Mouse (Mus musculus) left cerebral cortex, postnatal 10 days (tissue): ENCODE measurements around the gene Usp11. TPM values are rescaled to one million over a fixed set of nuclear protein-coding genes. Genes with fewer than 3 reads are reported as not detected.
A peak's percentile ranks its signal among the peaks of the same experiment; 100 is the strongest.
"Not testable (repeated sequence)": the region's sequence is repeated elsewhere in the genome, so short reads cannot be mapped to it uniquely, and the experiment has no call there.

Experiments used
- DNase-seq, 2 experiments: peaks; one replicate each; pipeline ENCODE4 v3.0.0; 2021 to 2022; ENCODE audit warnings: low spot score in 2 of 2, mixed read lengths in 1 of 2; ENCODE audit errors: extremely low spot score in 1 of 2
- intact Hi-C: fragments of 180-260 bp; cut with DNase I; formaldehyde crosslinking; loops from one replicate; pipeline ENCODE4 v1.15.1; 2025
- total RNA-seq, 2 experiments: library from RNA; stranded (reverse); gene quantifications; 2 replicates each; pipeline ENCODE4 v1.2.3; 2021

Usp11 gene
- 10 to 100 TPM; 78.0 to 80.0 TPM for total RNA-seq

- DNase-seq: peak; percentile 42 to 64
- intact Hi-C loops: no loop called here
Measured at GRCm38 (mm10) chrX:20703741-20704290, at the start of gene Usp11. Usp11 (plus strand) TSS chrX:20703906.

GRCm38 (mm10) chrX:20657593-20657992 is 46.1 kb upstream of the Usp11 start:
- intact Hi-C loops: no loop called here

GRCm38 (mm10) chrX:20658026-20658652 is 45.6 kb upstream of the Usp11 start, which contains the start of gene Uba1:
Uba1 (plus strand) TSS chrX:20658326.
- intact Hi-C loops: no loop called here
- peak; percentile 79 to 87 for DNase-seq

More at GRCm38 (mm10) chrX:20657593-20657992, 46.1 kb upstream of the Usp11 start:
- no peak for DNase-seq

GRCm38 (mm10) chrX:20658891-20659406 is 44.8 kb upstream of the Usp11 start:
- intact Hi-C loops: no loop called here
- DNase-seq: no peak

- intact Hi-C loops: loop anchor here (5.0 to 10.0 kb wide), 2 partner anchors 132 to 155 kb away; partner anchors contain the start of gene Araf
- peak in 1 of 2 experiments; percentile 10 for DNase-seq
Measured at GRCm38 (mm10) chrX:20662317-20662715, 41.4 kb upstream of the Usp11 start.

GRCm38 (mm10) chrX:20662716-20663443 is 40.8 kb upstream of the Usp11 start:
- intact Hi-C loops: loop anchor here (5.0 to 10.0 kb wide), 2 partner anchors 132 to 154 kb away; partner anchors contain the start of gene Araf
- peak; percentile 83 to 90 for DNase-seq

GRCm38 (mm10) chrX:20663444-20663790 is 40.3 kb upstream of the Usp11 start:
- intact Hi-C loops: loop anchor here (5.0 to 10.0 kb wide), 2 partner anchors 131 to 154 kb away; partner anchors contain the start of gene Araf
- no peak for DNase-seq

- DNase-seq: peak; percentile 86 to 90
- intact Hi-C loops: no loop called here
Measured at GRCm38 (mm10) chrX:20687519-20688067, 16.1 kb upstream of the Usp11 start, which contains the start of gene Cdk16. Cdk16 (plus strand) TSS chrX:20687954.

- intact Hi-C loops: no loop called here
- peak; percentile 66 to 88 for DNase-seq
Measured at GRCm38 (mm10) chrX:20688068-20688547, 15.6 kb upstream of the Usp11 start.

- intact Hi-C loops: no loop called here
- peak; percentile 23 to 83 for DNase-seq
Measured at GRCm38 (mm10) chrX:20688615-20689014, 15.1 kb upstream of the Usp11 start.

- DNase-seq: no peak
- intact Hi-C loops: no loop called here
Measured at GRCm38 (mm10) chrX:20691566-20691965, 12.1 kb upstream of the Usp11 start.

GRCm38 (mm10) chrX:20692616-20693015 is 11.1 kb upstream of the Usp11 start:
- intact Hi-C loops: no loop called here
- no peak for DNase-seq

- DNase-seq: no peak
Measured at GRCm38 (mm10) chrX:20695842-20696241, 7.9 kb upstream of the Usp11 start.

GRCm38 (mm10) chrX:20704295-20705082 is 783 bp downstream of the Usp11 start:
- DNase-seq: peak; percentile 69 to 88
- intact Hi-C loops: no loop called here

More at GRCm38 (mm10) chrX:20695842-20696241, 7.9 kb upstream of the Usp11 start:
- intact Hi-C loops: no loop called here

GRCm38 (mm10) chrX:20705083-20705402 is 1.3 kb downstream of the Usp11 start:
- no peak for DNase-seq
- intact Hi-C loops: no loop called here

GRCm38 (mm10) chrX:20728681-20729080 is 25.0 kb downstream of the Usp11 start:
- no peak for DNase-seq
- intact Hi-C loops: no loop called here

- DNase-seq, intact Hi-C loops: not testable (repeated sequence)
Measured at GRCm38 (mm10) chrX:20730048-20730447, 26.3 kb downstream of the Usp11 start.

- no peak for DNase-seq
- intact Hi-C loops: no loop called here
Measured at GRCm38 (mm10) chrX:20736479-20736878, 32.8 kb downstream of the Usp11 start.
